Mouse (Mus musculus) kidney, adult 2 months (tissue): Measurements from ENCODE around the gene Rpp25l.
A peak's percentile ranks its signal among the peaks of the same experiment; 100 is the strongest.

Experiments
- CTCF ChIP-seq: fragments of 200-500 bp; conservative IDR thresholded peaks from 2 replicates; pipeline ENCODE4 v1.5.1; 2011; ENCODE audit warnings: low read depth, mild to moderate bottlenecking, control low read depth, low read length, moderate library complexity, mixed read lengths; ENCODE audit not compliant: insufficient read depth, insufficient read length
- POLR2A ChIP-seq: fragments of 200-500 bp; IDR thresholded peaks from one replicate; pipeline ENCODE4 v1.6.1; 2011; ENCODE audit warnings: low read depth, low read length, control low read depth

- TF ChIP-seq CTCF (peak; percentile 82), POLR2A (no peak)
Observed at GRCm38 (mm10) chr4:41714276-41714675, 942 bp upstream of the Rpp25l start.
